Mouse (Mus musculus): ENCODE data around the gene Manba. TPM values are rescaled to one million over a fixed set of nuclear protein-coding genes. Genes with fewer than 3 reads are reported as not detected.

Gene Manba
- total RNA-seq (2014; fragmentation: Nextera tagmentation) (19.6 and 30.3 TPM in 2 replicates), total RNA-seq (2017) (19.0 and 23.7 TPM in 2 replicates), polyA plus RNA-seq (2012) (2.0 and 2.9 TPM in 2 replicates)

- DNase-seq (ENCODE audit: low spot score): peak; percentile 86
- peak; percentile 83 for ATAC-seq (ENCODE audit: extremely low read depth, insufficient number of reproducible peaks, low FRiP score, poor library complexity, severe bottlenecking)
- TF ChIP-seq CTCF (IDR thresholded peaks at IDR 0.05; ENCODE audit: low read depth, low read length): no peak
- TF ChIP-seq GATA1 (IDR thresholded peaks at IDR 0.05; ENCODE audit: borderline replicate concordance, low read length): no peak
- no peak for TF ChIP-seq TAL1 (conservative IDR thresholded peaks at IDR 0.05; ENCODE audit: low read depth, low read length)
- TF ChIP-seq GATA2 (IDR thresholded peaks at IDR 0.05; ENCODE audit: borderline replicate concordance, low read depth, low read length): no peak
- TF ChIP-seq POLR2AphosphoS5 (IDR thresholded peaks at IDR 0.05; ENCODE audit: insufficient replicate concordance, low read depth, low read length): no peak
- peaks cover 21% of the 10 kb centered on the region for H3K4me1 ChIP-seq (ENCODE audit: insufficient read depth, low read depth, low read length)
- H3K4me3 ChIP-seq (ENCODE audit: low read depth, low read length): peak within 1 kb of the TSS; percentile 94
- peaks cover 12% of the 10 kb centered on the region for H3K36me3 ChIP-seq (replicated peaks)
- H3K27me3 ChIP-seq (ENCODE audit: insufficient read depth, low read length): peaks cover 4% of the 10 kb centered on the region; the same call in 1 of the 2 replicates
- no peaks in the 10 kb centered on the region for H3K9me3 ChIP-seq (replicated peaks)
These were observed at the start of gene Manba for GRCm38 (mm10) chr3:135485128-135485899. Gene Manba (plus strand): TSS chr3:135485611.

- TF ChIP-seq GATA2 (IDR thresholded peaks at IDR 0.05; ENCODE audit: borderline replicate concordance, low read depth, low read length) (no peak), GATA1 (IDR thresholded peaks at IDR 0.05; ENCODE audit: borderline replicate concordance, low read length) (no peak), CTCF (IDR thresholded peaks at IDR 0.05; ENCODE audit: low read depth, low read length) (no peak), TAL1 (conservative IDR thresholded peaks at IDR 0.05; ENCODE audit: low read depth, low read length) (no peak), POLR2AphosphoS5 (IDR thresholded peaks at IDR 0.05; ENCODE audit: insufficient replicate concordance, low read depth, low read length) (no peak)
- peak overlapping the region; percentile 93 for H3K4me3 ChIP-seq (ENCODE audit: low read depth, low read length)
- peaks cover 37% of the 10 kb centered on the region for H3K36me3 ChIP-seq (replicated peaks)
- no peaks in the 10 kb centered on the region for H3K27me3 ChIP-seq (ENCODE audit: insufficient read depth, low read length)
- H3K4me1 ChIP-seq (ENCODE audit: insufficient read depth, low read depth, low read length): peaks cover 15% of the 10 kb centered on the region
- ATAC-seq (ENCODE audit: extremely low read depth, insufficient number of reproducible peaks, low FRiP score, poor library complexity, severe bottlenecking) (no peak), DNase-seq (ENCODE audit: low spot score) (no peak)
- no peaks in the 10 kb centered on the region for H3K9me3 ChIP-seq (replicated peaks)
These were observed 48.4 kb upstream of the Manba start for GRCm38 (mm10) chr3:135436901-135437616.

GRCm38 (mm10) chr3:135437758-135438495 is 47.5 kb upstream of the Manba start, which contains the start of gene Ube2d3:
Gene Ube2d3 (plus strand): TSS chr3:135438149.
- no peak for TF ChIP-seq CTCF (IDR thresholded peaks at IDR 0.05; ENCODE audit: low read depth, low read length)
- no peak for TF ChIP-seq POLR2AphosphoS5 (IDR thresholded peaks at IDR 0.05; ENCODE audit: insufficient replicate concordance, low read depth, low read length)
- no peak for TF ChIP-seq GATA2 (IDR thresholded peaks at IDR 0.05; ENCODE audit: borderline replicate concordance, low read depth, low read length)
- no peak for TF ChIP-seq GATA1 (IDR thresholded peaks at IDR 0.05; ENCODE audit: borderline replicate concordance, low read length)
- peak; percentile 89 for DNase-seq (ENCODE audit: low spot score)
- H3K4me1 ChIP-seq (ENCODE audit: insufficient read depth, low read depth, low read length): peaks cover 17% of the 10 kb centered on the region
- H3K4me3 ChIP-seq (ENCODE audit: low read depth, low read length): peak within 1 kb of the TSS; percentile 93
- ATAC-seq (ENCODE audit: extremely low read depth, insufficient number of reproducible peaks, low FRiP score, poor library complexity, severe bottlenecking): peak; percentile 86
- H3K36me3 ChIP-seq (replicated peaks): peaks cover 37% of the 10 kb centered on the region
- no peaks in the 10 kb centered on the region for H3K9me3 ChIP-seq (replicated peaks)
- H3K27me3 ChIP-seq (ENCODE audit: insufficient read depth, low read length): no peaks in the 10 kb centered on the region

- H3K9me3 ChIP-seq (replicated peaks): no peaks in the 10 kb centered on the region
- H3K36me3 ChIP-seq (replicated peaks): peaks cover 39% of the 10 kb centered on the region
- TF ChIP-seq CTCF (IDR thresholded peaks at IDR 0.05; ENCODE audit: low read depth, low read length) (no peak), GATA1 (IDR thresholded peaks at IDR 0.05; ENCODE audit: borderline replicate concordance, low read length) (no peak), POLR2AphosphoS5 (IDR thresholded peaks at IDR 0.05; ENCODE audit: insufficient replicate concordance, low read depth, low read length) (no peak), GATA2 (IDR thresholded peaks at IDR 0.05; ENCODE audit: borderline replicate concordance, low read depth, low read length) (no peak), TAL1 (conservative IDR thresholded peaks at IDR 0.05; ENCODE audit: low read depth, low read length) (no peak)
- DNase-seq (ENCODE audit: low spot score) (peak; percentile 60), ATAC-seq (ENCODE audit: extremely low read depth, insufficient number of reproducible peaks, low FRiP score, poor library complexity, severe bottlenecking) (no peak)
- H3K4me1 ChIP-seq (ENCODE audit: insufficient read depth, low read depth, low read length): peaks cover 21% of the 10 kb centered on the region
- no peaks in the 10 kb centered on the region for H3K27me3 ChIP-seq (ENCODE audit: insufficient read depth, low read length)
- peak overlapping the region; percentile 93 for H3K4me3 ChIP-seq (ENCODE audit: low read depth, low read length)
These were observed 46.9 kb upstream of the Manba start for GRCm38 (mm10) chr3:135438531-135438912.

- DNase-seq (ENCODE audit: low spot score): peak; percentile 62
- Histone ChIP-seq H3K9me3 (replicated peaks) (no peaks in the 10 kb centered on the region), H3K4me3 (ENCODE audit: low read depth, low read length) (peak overlapping the region; percentile 93), H3K27me3 (ENCODE audit: insufficient read depth, low read length) (no peaks in the 10 kb centered on the region), H3K36me3 (replicated peaks) (peaks cover 41% of the 10 kb centered on the region), H3K4me1 (ENCODE audit: insufficient read depth, low read depth, low read length) (peaks cover 26% of the 10 kb centered on the region)
- ATAC-seq (ENCODE audit: extremely low read depth, insufficient number of reproducible peaks, low FRiP score, poor library complexity, severe bottlenecking): peak; percentile 26
- TF ChIP-seq CTCF (IDR thresholded peaks at IDR 0.05; ENCODE audit: low read depth, low read length) (no peak), POLR2AphosphoS5 (IDR thresholded peaks at IDR 0.05; ENCODE audit: insufficient replicate concordance, low read depth, low read length) (no peak), GATA1 (IDR thresholded peaks at IDR 0.05; ENCODE audit: borderline replicate concordance, low read length) (no peak), TAL1 (conservative IDR thresholded peaks at IDR 0.05; ENCODE audit: low read depth, low read length) (no peak), GATA2 (IDR thresholded peaks at IDR 0.05; ENCODE audit: borderline replicate concordance, low read depth, low read length) (no peak)
These were observed 46.4 kb upstream of the Manba start for GRCm38 (mm10) chr3:135438913-135439531.
